ENCODE assay signal across 9 mouse cellular contexts in genomic region chr10:122183025-122183424, GRCm38 (mm10).
A peak's percentile ranks its signal among the peaks of the same experiment; 100 is the strongest.
DNase-seq lines count a peak whose midpoint lies in the region; ATAC-seq and TF ChIP-seq lines count a peak whose summit lies in the region.
"Had no signal": no experiment of that assay in that cellular context is flagged by ENCODE, and none has a peak within 500 bp of the region (broad histone marks: within the 10 kb centered on the region; RNA-seq: fewer than 3 reads in every experiment).

No protein-coding gene starts in this region.

- TF ChIP-seq POLR2A in kidney, adult 2 months (IDR thresholded peaks at IDR 0.05; ENCODE audit: low read depth, low read length): no peak

- H3K27ac ChIP-seq in kidney, adult 2 months (ENCODE audit: insufficient read depth, low read depth, low read length): no peak overlapping the region
- H3K27ac ChIP-seq: macrophage had no signal

- H3K4me3 ChIP-seq in kidney, adult 2 months (ENCODE audit: insufficient read depth, low read depth, low read length): no peak overlapping the region

- H3K4me1 ChIP-seq in kidney, adult 2 months (ENCODE audit: control insufficient read depth, insufficient read depth, low read length): no peaks in the 10 kb centered on the region

- H3K27me3 ChIP-seq in kidney, adult 2 months (replicated peaks; ENCODE audit: control insufficient read depth, insufficient read depth, low read length): no peaks in the 10 kb centered on the region

- WGBS in kidney, adult 2 months: 13% methylated on average over 4 of the region's 4 CpGs

- TF ChIP-seq CTCF in kidney, adult 2 months (conservative IDR thresholded peaks at IDR 0.05; ENCODE audit: insufficient read depth, insufficient read length, low read depth, low read length): peak; percentile 66

- peak; percentile 79 for ATAC-seq in CD4-positive, CD25-positive, alpha-beta regulatory T cell, adult 4 months
- peak; percentile 65 for ATAC-seq in inflammation-experienced regulatory T-cells, adult 6 months

- DNase-seq in kidney, adult 2 months: peak; percentile 46
- DNase-seq in kidney, adult 11 months: no peak
- peak; percentile 5 for DNase-seq in adrenal gland, adult 8-10 months
- DNase-seq in lung, postnatal 25 days (ENCODE audit: low spot score): peak; percentile 11
- no peak for DNase-seq in cerebellum, postnatal 36 days
- no peak for DNase-seq in B cell, adult 2 months

- H3K36me3 ChIP-seq in kidney, adult 2 months (ENCODE audit: control insufficient read depth, insufficient read depth, low read length): no peaks in the 10 kb centered on the region

Comparison
In these comparisons a context has a peak if more than half of its experiments do, and no peak if none do; other contexts are left out.
1. DNase-seq: peak in kidney, adult 2 months (single experiment), adrenal gland, adult 8-10 months (single experiment) and lung, postnatal 25 days (single experiment); none in kidney, adult 11 months (single experiment), cerebellum, postnatal 36 days (0 of 2) and B cell, adult 2 months (0 of 2).